8 mouse cellular contexts compared by ENCODE assay signal in genomic region chr10:52027161-52028035, GRCm38 (mm10). TPM values are rescaled to one million over a fixed set of nuclear protein-coding genes. Genes with fewer than 3 reads are reported as not detected.
DNase-seq lines count a peak whose midpoint lies in the region; ATAC-seq and TF ChIP-seq lines count a peak whose summit lies in the region.

No protein-coding gene starts in this region.

- H3K4me3 ChIP-seq in heart, embryonic 10.5 days, result peak overlapping the region; percentile 63
- H3K4me3 ChIP-seq in forebrain, embryonic 16.5 days (replicated peaks; ENCODE audit: low read length), result peak overlapping the region; percentile 40
- peak overlapping the region; percentile 12; the same call in 1 of the 2 replicates for H3K4me3 ChIP-seq in liver, embryonic 15.5 days (replicated peaks)

- no peak for DNase-seq in heart, embryonic 10.5 days (ENCODE audit: low spot score)
- DNase-seq in heart, postnatal 14 days, result no peak
- DNase-seq in Patski (ENCODE audit: low read depth, low spot score), result no peak
- DNase-seq in frontal cortex, postnatal 10 days (ENCODE audit: low spot score in 2 of 2), result no peak
- DNase-seq in right cerebral cortex, postnatal 36 days (ENCODE audit: low spot score in 2 of 2), result no peak

- no peaks in the 10 kb centered on the region for H3K9me3 ChIP-seq in heart, embryonic 10.5 days
- H3K9me3 ChIP-seq in forebrain, embryonic 16.5 days (ENCODE audit: control insufficient read depth, low read length), result no peaks in the 10 kb centered on the region
- H3K9me3 ChIP-seq in liver, embryonic 15.5 days (replicated peaks), result no peaks in the 10 kb centered on the region

- H3K4me2 ChIP-seq in forebrain, embryonic 16.5 days (ENCODE audit: low read length), result peak overlapping the region; percentile 75
- peak overlapping the region; percentile 41 for H3K4me2 ChIP-seq in liver, embryonic 15.5 days

- CTCF ChIA-PET in Patski (lab: Charles Lee), result no interaction called here

- no peaks in the 10 kb centered on the region for H3K36me3 ChIP-seq in heart, embryonic 10.5 days
- H3K36me3 ChIP-seq in forebrain, embryonic 16.5 days (ENCODE audit: control insufficient read depth, insufficient read depth), result no peaks in the 10 kb centered on the region
- H3K36me3 ChIP-seq in liver, embryonic 15.5 days (replicated peaks), result no peaks in the 10 kb centered on the region

- intact Hi-C loops in heart, postnatal 14 days (cut with DNase I), result no loop called here

- ATAC-seq in Patski, result peak; percentile 35
- peak; percentile 70 for ATAC-seq in forebrain, embryonic 16.5 days
- no peak for ATAC-seq in liver, embryonic 15.5 days (ENCODE audit: insufficient read depth)
- ATAC-seq in megakaryocyte-erythroid progenitor cell, adult 5-6 weeks (replicated peaks; ENCODE audit: low FRiP score, low TSS enrichment, poor library complexity, severe bottlenecking), result no peak

- H3K27me3 ChIP-seq in heart, embryonic 10.5 days (ENCODE audit: insufficient read depth, poor library complexity, severe bottlenecking), result peaks cover 94% of the 10 kb centered on the region
- peaks cover 27% of the 10 kb centered on the region for H3K27me3 ChIP-seq in Patski
- H3K27me3 ChIP-seq in forebrain, embryonic 16.5 days (replicated peaks; ENCODE audit: control insufficient read depth, insufficient read depth, low read length), result peaks cover 65% of the 10 kb centered on the region
- H3K27me3 ChIP-seq in liver, embryonic 15.5 days, result peaks cover 79% of the 10 kb centered on the region

- H3K4me1 ChIP-seq in heart, embryonic 10.5 days, result peaks cover 19% of the 10 kb centered on the region
- peaks cover 19% of the 10 kb centered on the region for H3K4me1 ChIP-seq in forebrain, embryonic 16.5 days (replicated peaks; ENCODE audit: control insufficient read depth, insufficient read depth, low read length)
- H3K4me1 ChIP-seq in liver, embryonic 15.5 days (replicated peaks), result peaks cover 4% of the 10 kb centered on the region; the same call in 1 of the 2 replicates

- TF ChIP-seq CTCF in Patski (IDR thresholded peaks at IDR 0.05), result no peak

- POLR2A ChIA-PET in Patski (lab: Charles Lee), result no interaction called here

- in situ Hi-C loops in Patski (cut with MboI; ENCODE audit: low pct_unique_long_range_greater_than_20kb), result no loop called here

- 2% methylated on average over 61 of the region's 68 CpGs for WGBS in heart, embryonic 10.5 days
- 2% methylated on average over 68 of the region's 68 CpGs for WGBS in forebrain, embryonic 16.5 days
- 3% methylated on average over 66 of the region's 68 CpGs for WGBS in liver, embryonic 15.5 days (ENCODE audit: insufficient replicate concordance)

- peak overlapping the region; percentile 62 for H3K27ac ChIP-seq in heart, embryonic 10.5 days
- H3K27ac ChIP-seq in forebrain, embryonic 16.5 days (ENCODE audit: low read length), result no peak overlapping the region
- no peak overlapping the region for H3K27ac ChIP-seq in liver, embryonic 15.5 days (replicated peaks)

- H3K9ac ChIP-seq in forebrain, embryonic 16.5 days (replicated peaks; ENCODE audit: low read depth, low read length), result peak overlapping the region; percentile 31; the same call in 1 of the 2 replicates
- no peak overlapping the region for H3K9ac ChIP-seq in liver, embryonic 15.5 days

RNA-seq across cellular contexts. Expression of gene Vgll2, which starts 5.1 kb away (rescaled TPM):
- polyA plus RNA-seq in heart, embryonic 10.5 days (2016; fragmentation: Nextera tagmentation; extraction: Ambion mirVana), result 0.96 and 2.9 TPM in 2 replicates
- not detected for total RNA-seq in heart, postnatal 14 days (2021)
- not detected for polyA plus RNA-seq in Patski (2021)
- polyA plus RNA-seq in forebrain, embryonic 16.5 days (2015; fragmentation: Nextera tagmentation; extraction: Ambion mirVana), result 0.71 TPM in 1 of 2 replicates, not detected in the other
- 0.92 and 1.2 TPM in 2 replicates for polyA plus RNA-seq in liver, embryonic 15.5 days (2015; fragmentation: Nextera tagmentation; extraction: Ambion mirVana)
- total RNA-seq in megakaryocyte-erythroid progenitor cell, adult 5-6 weeks (2014; fragmentation: Nextera tagmentation), result not detected in 2 replicates
- not detected in 2 replicates for total RNA-seq in megakaryocyte-erythroid progenitor cell, adult 5-6 weeks (2017)

Comparison
In these comparisons a context has a peak if more than half of its experiments do, and no peak if none do; other contexts are left out.
1. H3K4me3 ChIP-seq: peak in every context shown above with its lines; median percentile 63 in heart, embryonic 10.5 days; 40 in forebrain, embryonic 16.5 days; 12 in liver, embryonic 15.5 days.
2. ATAC-seq: peak in Patski (single experiment) and forebrain, embryonic 16.5 days (single experiment); none in liver, embryonic 15.5 days (single experiment) and megakaryocyte-erythroid progenitor cell, adult 5-6 weeks (single experiment).